Mouse (Mus musculus): Measurements from ENCODE around the gene Ano1. TPM values are rescaled to one million over a fixed set of nuclear protein-coding genes. Genes with fewer than 3 reads are reported as not detected.

The Ano1 gene
- total and polyA plus RNA-seq, 2 experiments: 0.97 to 2.4 TPM

GRCm38 (mm10) chr7:144563456-144564155 lies 188.2 kb downstream of the Ano1 start:
- Histone ChIP-seq H3K4me3 (ENCODE audit: insufficient read depth, low read depth, low read length) (no peak overlapping the region), H3K36me3 (ENCODE audit: control insufficient read depth, insufficient read depth, low read length) (no peaks in the 10 kb centered on the region), H3K4me1 (ENCODE audit: control insufficient read depth, insufficient read depth, low read length) (no peaks in the 10 kb centered on the region), H3K9ac (ENCODE audit: low read depth, low read length) (no peak overlapping the region), H3K79me2 (ENCODE audit: control insufficient read depth, insufficient read depth, low read length) (no peaks in the 10 kb centered on the region), H3K27me3 (ENCODE audit: control insufficient read depth, insufficient read depth, low read length) (no peaks in the 10 kb centered on the region), H3K27ac (replicated peaks; ENCODE audit: insufficient read depth, low read depth, low read length) (no peak overlapping the region)
- TF ChIP-seq POLR2A (IDR thresholded peaks at IDR 0.05; ENCODE audit: extremely low read depth, insufficient read depth, low read length): no peak
- no peak for TF ChIP-seq CTCF (IDR thresholded peaks at IDR 0.05; ENCODE audit: low read depth, low read length)
- WGBS: 75% methylated on average over 9 of the region's 9 CpGs
- no peak for DNase-seq (ENCODE audit: extremely low read depth, low read depth, low spot score)

- H3K9ac ChIP-seq (ENCODE audit: low read depth, low read length): no peak overlapping the region
- no peak overlapping the region for H3K4me3 ChIP-seq (ENCODE audit: insufficient read depth, low read depth, low read length)
- no peaks in the 10 kb centered on the region for H3K27me3 ChIP-seq (ENCODE audit: control insufficient read depth, insufficient read depth, low read length)
- no peaks in the 10 kb centered on the region for H3K36me3 ChIP-seq (ENCODE audit: control insufficient read depth, insufficient read depth, low read length)
- H3K27ac ChIP-seq (replicated peaks; ENCODE audit: insufficient read depth, low read depth, low read length): no peak overlapping the region
- no peaks in the 10 kb centered on the region for H3K79me2 ChIP-seq (ENCODE audit: control insufficient read depth, insufficient read depth, low read length)
- DNase-seq (ENCODE audit: extremely low read depth, low read depth, low spot score): peak; percentile 30
- TF ChIP-seq POLR2A (IDR thresholded peaks at IDR 0.05; ENCODE audit: extremely low read depth, insufficient read depth, low read length): no peak
- TF ChIP-seq CTCF (IDR thresholded peaks at IDR 0.05; ENCODE audit: low read depth, low read length): no peak
- H3K4me1 ChIP-seq (ENCODE audit: control insufficient read depth, insufficient read depth, low read length): no peaks in the 10 kb centered on the region
- WGBS: 13% methylated on average over 3 of the region's 3 CpGs
Observed at GRCm38 (mm10) chr7:144562016-144562415, 189.8 kb downstream of the Ano1 start.

DNA sequence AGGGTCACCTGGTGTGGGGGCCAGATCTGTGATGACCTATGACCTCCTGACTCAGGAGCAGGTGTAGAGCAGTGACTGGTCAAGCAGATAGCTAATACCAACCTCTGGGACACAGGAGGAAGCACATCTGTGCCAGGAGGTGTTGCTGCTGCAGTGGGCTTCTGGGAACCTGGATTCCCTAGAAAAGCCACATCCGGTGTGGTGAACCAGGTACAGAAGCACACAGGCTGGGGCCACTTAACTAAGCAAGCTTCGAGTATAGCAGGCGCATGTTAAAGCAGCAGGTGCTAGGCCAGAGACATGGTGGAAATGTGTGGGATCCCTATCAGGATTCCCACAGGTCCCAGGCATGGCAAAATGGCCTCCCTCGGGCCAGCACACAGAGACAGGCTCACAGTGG lies 191.2 kb downstream of the Ano1 start:
- no peak for DNase-seq (ENCODE audit: extremely low read depth, low read depth, low spot score)
- TF ChIP-seq CTCF (IDR thresholded peaks at IDR 0.05; ENCODE audit: low read depth, low read length) (no peak), POLR2A (IDR thresholded peaks at IDR 0.05; ENCODE audit: extremely low read depth, insufficient read depth, low read length) (no peak)
- 95% methylated on average over 4 of the region's 4 CpGs for WGBS
- H3K4me1 ChIP-seq (ENCODE audit: control insufficient read depth, insufficient read depth, low read length): no peaks in the 10 kb centered on the region
- H3K27me3 ChIP-seq (ENCODE audit: control insufficient read depth, insufficient read depth, low read length): no peaks in the 10 kb centered on the region
- no peaks in the 10 kb centered on the region for H3K79me2 ChIP-seq (ENCODE audit: control insufficient read depth, insufficient read depth, low read length)
- no peak overlapping the region for H3K4me3 ChIP-seq (ENCODE audit: insufficient read depth, low read depth, low read length)
- H3K9ac ChIP-seq (ENCODE audit: low read depth, low read length): no peak overlapping the region
- no peak overlapping the region for H3K27ac ChIP-seq (replicated peaks; ENCODE audit: insufficient read depth, low read depth, low read length)
- no peaks in the 10 kb centered on the region for H3K36me3 ChIP-seq (ENCODE audit: control insufficient read depth, insufficient read depth, low read length)

DNA sequence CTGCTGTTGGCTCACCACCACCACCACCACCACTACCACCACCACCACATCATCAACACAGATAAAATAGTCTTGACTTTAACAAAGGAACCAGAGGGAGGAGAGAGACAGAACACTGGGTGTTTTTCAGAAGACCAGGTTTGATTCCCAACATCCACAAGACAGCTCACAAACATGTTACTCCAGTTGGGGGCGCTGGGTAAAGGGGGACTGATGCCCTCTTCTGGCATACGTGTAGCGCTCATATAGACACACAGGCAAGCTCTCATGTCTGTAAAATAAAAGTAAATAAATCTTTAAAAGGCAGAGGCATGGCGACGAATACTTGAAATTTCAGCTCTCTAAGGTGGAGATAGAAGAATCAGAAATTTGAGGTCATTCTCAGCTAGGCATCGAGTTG lies 193.2 kb downstream of the Ano1 start:
- Histone ChIP-seq H3K36me3 (ENCODE audit: control insufficient read depth, insufficient read depth, low read length) (no peaks in the 10 kb centered on the region), H3K79me2 (ENCODE audit: control insufficient read depth, insufficient read depth, low read length) (no peaks in the 10 kb centered on the region), H3K4me1 (ENCODE audit: control insufficient read depth, insufficient read depth, low read length) (no peaks in the 10 kb centered on the region; the same call in 1 of the 2 replicates), H3K27ac (replicated peaks; ENCODE audit: insufficient read depth, low read depth, low read length) (no peak overlapping the region), H3K4me3 (ENCODE audit: insufficient read depth, low read depth, low read length) (no peak overlapping the region), H3K9ac (ENCODE audit: low read depth, low read length) (no peak overlapping the region), H3K27me3 (ENCODE audit: control insufficient read depth, insufficient read depth, low read length) (no peaks in the 10 kb centered on the region)
- DNase-seq (ENCODE audit: extremely low read depth, low read depth, low spot score): no peak
- WGBS: 71% methylated on average over 6 of the region's 6 CpGs
- TF ChIP-seq POLR2A (IDR thresholded peaks at IDR 0.05; ENCODE audit: extremely low read depth, insufficient read depth, low read length): no peak
- no peak for TF ChIP-seq CTCF (IDR thresholded peaks at IDR 0.05; ENCODE audit: low read depth, low read length)

DNA sequence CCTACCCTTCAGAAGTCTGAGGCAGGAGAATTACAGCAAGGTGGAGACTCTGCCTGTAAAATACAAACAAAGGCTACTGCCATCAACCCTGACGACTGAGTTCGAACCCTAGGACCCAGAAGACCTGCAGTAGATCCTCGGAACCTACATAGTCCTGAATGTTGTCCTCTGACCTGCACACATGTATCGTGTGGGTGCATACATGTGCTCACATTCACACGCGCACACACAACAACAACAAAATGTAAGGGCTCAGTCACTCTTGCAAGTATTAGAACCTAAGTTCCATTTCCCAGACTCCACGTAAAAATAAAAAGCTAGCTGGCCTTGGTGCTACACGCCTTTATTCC lies 197.7 kb downstream of the Ano1 start:
- Histone ChIP-seq H3K9ac (ENCODE audit: low read depth, low read length) (peak overlapping the region; percentile 88), H3K4me3 (ENCODE audit: insufficient read depth, low read depth, low read length) (peak overlapping the region; percentile 66), H3K27ac (replicated peaks; ENCODE audit: insufficient read depth, low read depth, low read length) (peak overlapping the region; percentile 88), H3K36me3 (ENCODE audit: control insufficient read depth, insufficient read depth, low read length) (peaks cover 7% of the 10 kb centered on the region), H3K79me2 (ENCODE audit: control insufficient read depth, insufficient read depth, low read length) (peaks cover 19% of the 10 kb centered on the region), H3K4me1 (ENCODE audit: control insufficient read depth, insufficient read depth, low read length) (peaks cover 16% of the 10 kb centered on the region), H3K27me3 (ENCODE audit: control insufficient read depth, insufficient read depth, low read length) (no peaks in the 10 kb centered on the region)
- WGBS: 26% methylated on average over 8 of the region's 8 CpGs
- peak; percentile 40 for DNase-seq (ENCODE audit: extremely low read depth, low read depth, low spot score)
- TF ChIP-seq POLR2A (IDR thresholded peaks at IDR 0.05; ENCODE audit: extremely low read depth, insufficient read depth, low read length) (no peak), CTCF (IDR thresholded peaks at IDR 0.05; ENCODE audit: low read depth, low read length) (no peak)

Measured in liver, adult 2 months (tissue).